ENCODE assay signal across 9 mouse cellular contexts in genomic region chr5:138154390-138154789, GRCm38 (mm10). TPM values are rescaled to one million over a fixed set of nuclear protein-coding genes. Genes with fewer than 3 reads are reported as not detected.
A peak's percentile ranks its signal among the peaks of the same experiment; 100 is the strongest.
DNase-seq lines count a peak whose midpoint lies in the region; ATAC-seq and TF ChIP-seq lines count a peak whose summit lies in the region.
"Had no signal": no experiment of that assay in that cellular context is flagged by ENCODE, and none has a peak within 500 bp of the region (broad histone marks: within the 10 kb centered on the region; RNA-seq: fewer than 3 reads in every experiment).

No protein-coding gene starts in this region.

- H3K27ac ChIP-seq in heart, embryonic 11.5 days (ENCODE audit: low read depth, low read length): no peak overlapping the region
- no peak overlapping the region for H3K27ac ChIP-seq in hindbrain, embryonic 11.5 days (ENCODE audit: low read depth, low read length)
- no peak overlapping the region for H3K27ac ChIP-seq in liver, embryonic 16.5 days (ENCODE audit: low read length)

- DNase-seq in heart, adult 18-20 months: no peak
- DNase-seq in hindbrain, embryonic 11.5 days (ENCODE audit: low spot score): no peak
- DNase-seq in T-cell, adult 2 months (ENCODE audit: low spot score): no peak
- DNase-seq in c-Kit-positive CD71-positive TER-119-positive erythroid progenitor cells, embryonic 14.5 days (ENCODE audit: low spot score): no peak
- DNase-seq: lung, postnatal 14 days had no signal

- peak overlapping the region; percentile 77 for H3K4me3 ChIP-seq in heart, embryonic 11.5 days (ENCODE audit: low read depth, low read length)
- H3K4me3 ChIP-seq in E14TG2a.4 (replicated peaks; ENCODE audit: low read length): peak overlapping the region; percentile 89
- peak overlapping the region; percentile 81 for H3K4me3 ChIP-seq in hindbrain, embryonic 11.5 days (ENCODE audit: low read depth, low read length)
- peak overlapping the region; percentile 83; the same call in 1 of the 2 replicates for H3K4me3 ChIP-seq in liver, embryonic 16.5 days (ENCODE audit: low read depth, low read length)

- 72% methylated on average over 3 of the region's 3 CpGs for WGBS in heart, embryonic 11.5 days (ENCODE audit: insufficient replicate concordance)
- WGBS in hindbrain, embryonic 11.5 days: 82% methylated on average over 3 of the region's 3 CpGs
- WGBS in liver, embryonic 16.5 days (ENCODE audit: insufficient replicate concordance): 53% methylated on average over 3 of the region's 3 CpGs

- H3K4me2 ChIP-seq in heart, embryonic 11.5 days: peak overlapping the region; percentile 86
- peak overlapping the region; percentile 69 for H3K4me2 ChIP-seq in hindbrain, embryonic 11.5 days (replicated peaks; ENCODE audit: low read depth, low read length)
- H3K4me2 ChIP-seq in liver, embryonic 16.5 days (ENCODE audit: low read depth, low read length): peak overlapping the region; percentile 74

- TF ChIP-seq CTCF in E14TG2a.4 (conservative IDR thresholded peaks at IDR 0.05; ENCODE audit: low read length): no peak

- no peak overlapping the region for H3K9ac ChIP-seq in heart, embryonic 11.5 days (ENCODE audit: low read depth, low read length)
- H3K9ac ChIP-seq in hindbrain, embryonic 11.5 days (ENCODE audit: low read depth, low read length): peak overlapping the region; percentile 90
- H3K9ac ChIP-seq in liver, embryonic 16.5 days (ENCODE audit: low read depth, low read length): peak overlapping the region; percentile 85; the same call in 1 of the 2 replicates

- H3K36me3 ChIP-seq in heart, embryonic 11.5 days (ENCODE audit: control insufficient read depth, insufficient read depth, low read length): peaks cover 10% of the 10 kb centered on the region
- peaks cover 28% of the 10 kb centered on the region for H3K36me3 ChIP-seq in E14TG2a.4 (ENCODE audit: insufficient read depth, low read length)
- 0 out of 2 replicates have a peak, but pooled peaks cover 5% of the 10 kb centered on the region for H3K36me3 ChIP-seq in hindbrain, embryonic 11.5 days (ENCODE audit: control insufficient read depth, insufficient read depth, low read length)
- peaks cover 8% of the 10 kb centered on the region for H3K36me3 ChIP-seq in liver, embryonic 16.5 days (ENCODE audit: control insufficient read depth, insufficient read depth)

- ATAC-seq in heart, embryonic 11.5 days (replicated peaks; ENCODE audit: insufficient number of reproducible peaks, low FRiP score, low TSS enrichment): no peak
- ATAC-seq in hindbrain, embryonic 11.5 days (ENCODE audit: low FRiP score): no peak
- ATAC-seq in liver, embryonic 16.5 days (ENCODE audit: low read depth): no peak
- no peak for ATAC-seq in megakaryocyte progenitor cell, adult 5-6 weeks (replicated peaks; ENCODE audit: poor library complexity)

- H3K9me3 ChIP-seq in heart, embryonic 11.5 days (replicated peaks; ENCODE audit: control insufficient read depth, low read length): no peaks in the 10 kb centered on the region
- H3K9me3 ChIP-seq in E14TG2a.4 (ENCODE audit: low read length): no peaks in the 10 kb centered on the region
- H3K9me3 ChIP-seq in hindbrain, embryonic 11.5 days (ENCODE audit: control insufficient read depth, low read length): no peaks in the 10 kb centered on the region
- H3K9me3 ChIP-seq in liver, embryonic 16.5 days (replicated peaks; ENCODE audit: control insufficient read depth, low read length): no peaks in the 10 kb centered on the region

- no peaks in the 10 kb centered on the region for H3K27me3 ChIP-seq in heart, embryonic 11.5 days (ENCODE audit: control insufficient read depth, insufficient read depth, low read length)
- H3K27me3 ChIP-seq in E14TG2a.4 (ENCODE audit: insufficient read depth, low read length): no peaks in the 10 kb centered on the region
- H3K27me3 ChIP-seq in hindbrain, embryonic 11.5 days (ENCODE audit: control insufficient read depth, insufficient read depth, low read length): no peaks in the 10 kb centered on the region
- H3K27me3 ChIP-seq in liver, embryonic 16.5 days (ENCODE audit: control insufficient read depth, insufficient read depth, low read depth, low read length): no peaks in the 10 kb centered on the region

- H3K4me1 ChIP-seq in heart, embryonic 11.5 days (ENCODE audit: control insufficient read depth, insufficient read depth, low read length): peaks cover 4% of the 10 kb centered on the region; the same call in 1 of the 2 replicates
- H3K4me1 ChIP-seq in E14TG2a.4 (replicated peaks; ENCODE audit: low read depth, low read length): peaks cover 19% of the 10 kb centered on the region
- H3K4me1 ChIP-seq in hindbrain, embryonic 11.5 days (replicated peaks; ENCODE audit: control insufficient read depth, insufficient read depth, low read length): no peaks in the 10 kb centered on the region
- H3K4me1 ChIP-seq in liver, embryonic 16.5 days (ENCODE audit: control insufficient read depth, low read depth, low read length): peaks cover 10% of the 10 kb centered on the region

RNA-seq across cellular contexts. Expression of gene Zfp113, which starts 1.2 kb away (rescaled TPM):
- polyA plus RNA-seq in heart, embryonic 11.5 days (2014; fragmentation: Nextera tagmentation; extraction: Ambion mirVana): 8.0 and 10.0 TPM in 2 replicates
- 1 to 10 TPM; 6.8 to 8.0 TPM for total RNA-seq in heart, adult 18-20 months (2021)
- polyA plus RNA-seq in hindbrain, embryonic 11.5 days (2014; fragmentation: Nextera tagmentation; extraction: Ambion mirVana): 28.9 and 33.4 TPM in 2 replicates
- 5.0 and 5.1 TPM in 2 replicates for polyA plus RNA-seq in liver, embryonic 16.5 days (2015; fragmentation: Nextera tagmentation; extraction: Ambion mirVana)
- 6.5 and 7.5 TPM in 2 replicates for total RNA-seq in megakaryocyte progenitor cell, adult 5-6 weeks (2015)
- 7.8 and 8.0 TPM in 2 replicates for total RNA-seq in megakaryocyte progenitor cell, adult 5-6 weeks (2017)

RNA-seq across cellular contexts. Expression of gene Cops6, which starts 6.5 kb away (rescaled TPM):
- polyA plus RNA-seq in heart, embryonic 11.5 days (2014; fragmentation: Nextera tagmentation; extraction: Ambion mirVana): 253 and 277 TPM in 2 replicates
- total RNA-seq in heart, adult 18-20 months (2021): 100 to 1,000 TPM; 123 to 129 TPM
- polyA plus RNA-seq in hindbrain, embryonic 11.5 days (2014; fragmentation: Nextera tagmentation; extraction: Ambion mirVana): 261 and 292 TPM in 2 replicates
- 153 and 154 TPM in 2 replicates for polyA plus RNA-seq in liver, embryonic 16.5 days (2015; fragmentation: Nextera tagmentation; extraction: Ambion mirVana)
- 161 and 164 TPM in 2 replicates for total RNA-seq in megakaryocyte progenitor cell, adult 5-6 weeks (2015)
- total RNA-seq in megakaryocyte progenitor cell, adult 5-6 weeks (2017): 54.4 and 55.6 TPM in 2 replicates

RNA-seq across cellular contexts. Expression of gene Ap4m1, which starts 17.4 kb away (rescaled TPM):
- polyA plus RNA-seq in heart, embryonic 11.5 days (2014; fragmentation: Nextera tagmentation; extraction: Ambion mirVana): 10.2 TPM in 2 replicates
- 1 to 10 TPM; 6.4 to 7.9 TPM for total RNA-seq in heart, adult 18-20 months (2021)
- 15.8 and 19.9 TPM in 2 replicates for polyA plus RNA-seq in hindbrain, embryonic 11.5 days (2014; fragmentation: Nextera tagmentation; extraction: Ambion mirVana)
- 5.6 and 5.9 TPM in 2 replicates for polyA plus RNA-seq in liver, embryonic 16.5 days (2015; fragmentation: Nextera tagmentation; extraction: Ambion mirVana)
- 14.3 and 15.9 TPM in 2 replicates for total RNA-seq in megakaryocyte progenitor cell, adult 5-6 weeks (2015)
- 34.1 and 36.9 TPM in 2 replicates for total RNA-seq in megakaryocyte progenitor cell, adult 5-6 weeks (2017)

RNA-seq across cellular contexts. Expression of gene Mcm7, which starts 17.8 kb away (rescaled TPM):
- 139 and 143 TPM in 2 replicates for polyA plus RNA-seq in heart, embryonic 11.5 days (2014; fragmentation: Nextera tagmentation; extraction: Ambion mirVana)
- 10 to 100 TPM in 1 of 2 experiments, 1 to 10 TPM in 1; 9.3 to 11.6 TPM for total RNA-seq in heart, adult 18-20 months (2021)
- 220 and 253 TPM in 2 replicates for polyA plus RNA-seq in hindbrain, embryonic 11.5 days (2014; fragmentation: Nextera tagmentation; extraction: Ambion mirVana)
- polyA plus RNA-seq in liver, embryonic 16.5 days (2015; fragmentation: Nextera tagmentation; extraction: Ambion mirVana): 152 and 162 TPM in 2 replicates
- 239 and 250 TPM in 2 replicates for total RNA-seq in megakaryocyte progenitor cell, adult 5-6 weeks (2015)
- total RNA-seq in megakaryocyte progenitor cell, adult 5-6 weeks (2017): 395 and 444 TPM in 2 replicates

RNA-seq across cellular contexts. Expression of gene Taf6, which starts 32.9 kb away (rescaled TPM):
- 82.8 and 85.2 TPM in 2 replicates for polyA plus RNA-seq in heart, embryonic 11.5 days (2014; fragmentation: Nextera tagmentation; extraction: Ambion mirVana)
- 10 to 100 TPM; 29.6 to 34.7 TPM for total RNA-seq in heart, adult 18-20 months (2021)
- 106 and 110 TPM in 2 replicates for polyA plus RNA-seq in hindbrain, embryonic 11.5 days (2014; fragmentation: Nextera tagmentation; extraction: Ambion mirVana)
- polyA plus RNA-seq in liver, embryonic 16.5 days (2015; fragmentation: Nextera tagmentation; extraction: Ambion mirVana): 32.6 and 32.9 TPM in 2 replicates
- 23.2 and 29.5 TPM in 2 replicates for total RNA-seq in megakaryocyte progenitor cell, adult 5-6 weeks (2015)
- 34.0 and 43.8 TPM in 2 replicates for total RNA-seq in megakaryocyte progenitor cell, adult 5-6 weeks (2017)
